Mouse (Mus musculus) liver, adult 10 weeks (tissue): ENCODE data around the gene Nmrk1. TPM values are rescaled to one million over a fixed set of nuclear protein-coding genes. Genes with fewer than 3 reads are reported as not detected.

Experiments used
- polyA plus RNA-seq: library from polyadenylated mRNA; stranded (reverse); fragments of 350-450 nt; fragmentation: Illumina TruSeq; extraction: RNeasy Lipid Tissue Mini Kit (QIAGEN cat#74804); gene quantifications from one replicate; pipeline ENCODE4 v1.2.3, GENCODE M21; 2014; ENCODE audit warnings: low read depth, low replicate concordance

Gene Nmrk1
- 31.8 TPM for polyA plus RNA-seq

DNA sequence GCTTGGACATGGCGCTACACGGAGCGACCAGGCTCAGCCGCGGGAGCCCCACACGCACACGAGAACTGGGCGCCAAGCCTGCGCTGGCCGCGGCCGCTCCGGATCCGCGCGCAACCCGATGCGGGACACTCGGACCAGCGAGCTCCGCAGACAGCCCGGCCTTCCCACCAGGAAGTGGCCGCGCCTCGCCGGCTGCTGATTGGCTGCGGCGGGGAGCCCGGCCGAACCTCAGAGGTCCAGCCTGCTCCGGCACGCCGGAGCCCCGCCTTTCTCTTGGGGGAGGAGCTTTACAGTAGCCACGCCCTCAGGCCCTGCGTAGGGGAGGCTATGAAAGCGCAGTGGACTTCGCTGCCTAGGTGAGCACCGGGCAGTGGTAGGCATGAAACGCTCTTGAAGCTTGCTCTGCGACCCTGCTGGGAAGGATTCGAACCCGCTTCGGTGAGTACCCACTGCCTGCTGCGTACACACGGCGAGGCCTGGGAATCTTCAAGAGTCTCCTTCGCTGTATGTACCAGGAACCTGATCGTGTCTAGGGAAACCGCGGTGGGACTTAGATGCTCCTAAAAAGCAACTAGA lies at the start of gene Nmrk1, which contains the start of gene Ostf1:
Nmrk1 (plus strand) TSS at position 307 of the 576 bp plus-strand sequence.
Ostf1 (minus strand) TSS at position 180 of the 576 bp plus-strand sequence.

DNA sequence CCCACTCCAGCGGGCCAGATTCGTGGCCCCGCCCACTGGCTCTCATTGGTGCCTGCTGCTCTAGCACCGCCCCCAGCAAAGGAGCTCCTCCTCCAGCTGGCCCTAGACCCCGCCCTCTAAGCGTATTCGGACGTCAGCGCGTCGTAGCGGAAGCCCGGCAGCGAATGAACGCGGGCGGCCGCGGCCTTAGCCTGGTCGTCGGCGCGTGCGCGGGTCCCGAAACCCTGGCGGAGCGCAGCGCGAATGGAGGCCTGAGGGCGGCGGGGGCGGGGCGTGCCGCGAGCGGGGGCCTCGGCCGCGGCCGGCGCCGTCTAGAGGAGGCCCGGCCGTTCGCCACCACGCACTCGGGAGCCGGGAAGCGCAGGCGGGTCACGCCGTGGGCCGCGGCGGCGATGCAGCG lies 38.9 kb downstream of the Nmrk1 start, which contains the start of gene Carnmt1:
Carnmt1 (plus strand) TSS at position 157 of the 400 bp plus-strand sequence.

Other genes starting within 250 kb of the Nmrk1 start
- gene Ostf1, start 127 bp upstream of the Nmrk1 start, polyA plus RNA-seq, result 34.2 TPM
- gene Carnmt1, start 38.8 kb downstream of the Nmrk1 start, polyA plus RNA-seq, result 45.5 TPM
- 17.6 TPM for gene D030056L22Rik, start 81.2 kb downstream of the Nmrk1 start, polyA plus RNA-seq
- gene Trpm6, start 118.0 kb downstream of the Nmrk1 start, polyA plus RNA-seq, result 0.77 TPM